Mouse (Mus musculus) liver, embryonic 16.5 days (tissue): ENCODE data around the gene Tanc1. TPM values are rescaled to one million over a fixed set of nuclear protein-coding genes. Genes with fewer than 3 reads are reported as not detected.
A peak's percentile ranks its signal among the peaks of the same experiment; 100 is the strongest.

Source experiments
- ATAC-seq: fragments of 200-750 bp; cut with Nextera tagmentation; 2 replicates; pipeline ENCODE4 v1.8.0; 2017; ENCODE audit warnings: low read depth, mild to moderate bottlenecking, moderate number of reproducible peaks, moderate library complexity
- H3K27ac ChIP-seq: fragments of 300-500 bp; sonication (generic); 2 replicates; pipeline ENCODE4 v1.5.1; 2014; ENCODE audit warnings: mild to moderate bottlenecking, low read length
- H3K27me3 ChIP-seq: fragments of 300-500 bp; sonication (generic); 2 replicates; pipeline ENCODE4 v1.6.1; 2014; ENCODE audit warnings: low read depth, low read length, mixed read lengths; ENCODE audit not compliant: control insufficient read depth, insufficient read depth
- H3K36me3 ChIP-seq: fragments of 300-500 bp; sonication (generic); 2 replicates; pipeline ENCODE4 v1.6.1; 2014; ENCODE audit warnings: mild to moderate bottlenecking; ENCODE audit not compliant: control insufficient read depth, insufficient read depth
- H3K4me1 ChIP-seq: fragments of 300-500 bp; sonication (generic); 2 replicates; pipeline ENCODE4 v1.6.1; 2014; ENCODE audit warnings: low read depth, low read length, mixed read lengths; ENCODE audit not compliant: control insufficient read depth
- H3K4me2 ChIP-seq: fragments of 300-500 bp; sonication (generic); 2 replicates; pipeline ENCODE4 v1.6.1; 2014; ENCODE audit warnings: low read depth, low read length, mixed read lengths
- H3K4me3 ChIP-seq: fragments of 300-500 bp; sonication (generic); 2 replicates; pipeline ENCODE4 v1.5.1; 2014; ENCODE audit warnings: low read depth, mild to moderate bottlenecking, low read length
- H3K9ac ChIP-seq: fragments of 300-500 bp; sonication (generic); 2 replicates; pipeline ENCODE4 v1.6.1; 2014; ENCODE audit warnings: low read depth, low read length
- H3K9me3 ChIP-seq: fragments of 300-500 bp; sonication (generic); replicated peaks from 2 replicates; pipeline ENCODE4 v1.6.1; 2016; ENCODE audit warnings: low read length; ENCODE audit not compliant: control insufficient read depth
- WGBS: fragments of 180-500 bp; shearing (Covaris S2); extraction: QIAGEN DNeasy Blood & Tissue Kit; methylation state at CpG from one replicate; pipeline ENCODE4 v1.1.7; 2014; ENCODE audit not compliant: insufficient replicate concordance; 5-methylcytosine and 5-hydroxymethylcytosine counted together
- polyA plus RNA-seq: library from polyadenylated mRNA; unstranded; fragments of >200 nt; fragmentation: Nextera tagmentation; extraction: Ambion mirVana; gene quantifications from 2 replicates; pipeline ENCODE4 v1.2.1, GENCODE M21; 2015

The Tanc1 gene
- polyA plus RNA-seq, 1 experiment from 2014 or later: 3.9 TPM

DNA sequence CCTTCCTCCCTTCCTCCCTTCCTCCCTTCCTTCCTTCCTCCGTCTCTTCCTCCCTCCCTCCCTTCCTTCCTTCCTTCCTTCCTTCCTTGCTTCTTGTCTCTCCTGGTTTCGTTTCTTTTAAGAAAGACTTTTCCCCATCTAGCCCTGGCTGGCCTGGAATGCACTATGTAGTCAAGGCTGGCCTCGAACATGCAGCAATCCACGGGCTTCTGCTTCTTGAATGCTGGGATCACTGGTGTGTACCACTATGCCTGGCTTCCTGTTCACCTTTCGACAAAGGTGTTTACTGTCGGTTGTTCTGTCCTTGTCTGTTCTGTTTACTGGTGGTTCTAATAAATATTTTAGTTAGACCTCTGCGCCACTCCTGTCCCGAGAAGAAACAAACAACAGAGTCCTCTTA is 10.4 kb upstream of the Tanc1 start:
- Histone ChIP-seq H3K9ac (no peak overlapping the region), H3K27ac (no peak overlapping the region), H3K4me3 (no peak overlapping the region), H3K4me2 (no peak overlapping the region), H3K27me3 (no peaks in the 10 kb centered on the region), H3K9me3 (no peaks in the 10 kb centered on the region), H3K4me1 (no peaks in the 10 kb centered on the region; the same call in none of the 2 replicates), H3K36me3 (no peaks in the 10 kb centered on the region)
- ATAC-seq: no peak
- WGBS: 64% methylated on average over 8 of the region's 8 CpGs

DNA sequence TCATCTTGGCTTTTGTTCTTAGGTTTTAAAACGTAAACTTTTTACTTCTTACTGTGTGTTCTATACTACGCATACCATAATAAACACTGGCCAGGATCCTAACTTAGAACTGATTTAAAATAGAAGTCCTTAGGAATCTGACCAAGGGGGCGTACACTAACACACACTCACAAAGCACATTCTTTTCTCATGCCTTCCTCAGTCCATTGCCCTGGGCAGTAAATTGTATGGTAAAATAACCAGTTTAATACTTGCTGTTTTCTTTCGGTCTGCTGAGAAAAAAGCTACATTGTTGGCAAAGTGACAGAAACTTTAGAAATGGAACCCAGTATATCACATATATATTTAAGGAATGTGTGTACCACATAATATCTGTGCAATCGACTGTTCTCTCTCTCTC is 2.9 kb upstream of the Tanc1 start:
- H3K4me2 ChIP-seq: no peak overlapping the region
- peaks cover 34% of the 10 kb centered on the region for H3K27me3 ChIP-seq
- no peak overlapping the region for H3K27ac ChIP-seq
- no peak overlapping the region for H3K9ac ChIP-seq
- ATAC-seq: no peak
- no peaks in the 10 kb centered on the region for H3K36me3 ChIP-seq
- no peak overlapping the region for H3K4me3 ChIP-seq
- 65% methylated on average over 5 of the region's 5 CpGs for WGBS
- H3K4me1 ChIP-seq: no peaks in the 10 kb centered on the region
- H3K9me3 ChIP-seq: no peaks in the 10 kb centered on the region

GRCm38 (mm10) chr2:59611216-59611810 is 529 bp upstream of the Tanc1 start:
- no peaks in the 10 kb centered on the region for H3K9me3 ChIP-seq
- peak overlapping the region; percentile 63 for H3K4me2 ChIP-seq
- no peak for ATAC-seq
- WGBS: 3% methylated on average over 14 of the region's 14 CpGs
- H3K27me3 ChIP-seq: peaks cover 36% of the 10 kb centered on the region
- peak overlapping the region; percentile 71 for H3K4me3 ChIP-seq
- H3K9ac ChIP-seq: peak overlapping the region; percentile 49
- peak overlapping the region; percentile 58; the same call in 1 of the 2 replicates for H3K27ac ChIP-seq
- no peaks in the 10 kb centered on the region for H3K36me3 ChIP-seq
- no peaks in the 10 kb centered on the region for H3K4me1 ChIP-seq

- Histone ChIP-seq H3K4me1 (no peaks in the 10 kb centered on the region), H3K36me3 (no peaks in the 10 kb centered on the region), H3K9ac (peak overlapping the region; percentile 61), H3K27ac (no peak overlapping the region), H3K9me3 (no peaks in the 10 kb centered on the region), H3K27me3 (peaks cover 36% of the 10 kb centered on the region), H3K4me2 (peak overlapping the region; percentile 63), H3K4me3 (peak overlapping the region; percentile 71)
- under 1% methylated on average over 33 of the region's 33 CpGs for WGBS
- no peak for ATAC-seq
Measured at GRCm38 (mm10) chr2:59612733-59613473, 1.1 kb downstream of the Tanc1 start.

DNA sequence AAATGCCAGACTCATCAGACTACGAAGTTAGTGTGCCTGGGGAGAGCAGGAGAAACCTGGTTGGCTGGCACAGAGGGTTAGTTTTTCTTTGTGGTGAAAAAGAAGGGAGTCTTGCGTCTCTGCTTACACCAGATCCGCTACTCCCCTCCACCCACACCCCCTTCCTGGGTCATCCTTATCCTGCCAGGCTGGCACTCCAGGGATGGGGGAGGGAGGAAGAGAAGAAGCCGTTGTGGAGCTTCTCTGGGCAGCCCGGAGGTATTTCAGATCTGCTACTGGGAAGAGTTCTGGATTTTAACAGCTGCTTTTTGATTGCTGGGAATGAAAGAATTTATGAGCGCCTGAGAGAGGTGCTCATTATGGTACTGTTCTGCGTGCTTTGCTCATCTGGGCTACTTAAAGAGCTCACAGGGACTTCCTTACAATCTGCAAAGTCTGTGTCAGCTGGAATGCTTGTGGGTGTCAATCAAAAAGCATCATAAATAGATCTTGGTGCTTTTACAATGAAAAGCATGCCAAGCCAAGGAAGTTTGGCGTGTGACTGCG is 1.7 kb downstream of the Tanc1 start:
- H3K4me2 ChIP-seq: peak overlapping the region; percentile 63
- H3K9me3 ChIP-seq: no peaks in the 10 kb centered on the region
- WGBS: 17% methylated on average over 9 of the region's 9 CpGs
- H3K27me3 ChIP-seq: peaks cover 36% of the 10 kb centered on the region
- H3K27ac ChIP-seq: no peak overlapping the region
- no peaks in the 10 kb centered on the region for H3K4me1 ChIP-seq
- H3K4me3 ChIP-seq: peak overlapping the region; percentile 71
- no peak for ATAC-seq
- H3K36me3 ChIP-seq: no peaks in the 10 kb centered on the region
- peak overlapping the region; percentile 55 for H3K9ac ChIP-seq

GRCm38 (mm10) chr2:59616890-59617289 is 5.0 kb downstream of the Tanc1 start:
- Histone ChIP-seq H3K4me1 (no peaks in the 10 kb centered on the region), H3K27me3 (peaks cover 23% of the 10 kb centered on the region), H3K9me3 (no peaks in the 10 kb centered on the region), H3K4me3 (no peak overlapping the region), H3K4me2 (no peak overlapping the region), H3K27ac (no peak overlapping the region), H3K36me3 (no peaks in the 10 kb centered on the region), H3K9ac (no peak overlapping the region)
- WGBS: 43% methylated on average over 2 of the region's 2 CpGs
- no peak for ATAC-seq

DNA sequence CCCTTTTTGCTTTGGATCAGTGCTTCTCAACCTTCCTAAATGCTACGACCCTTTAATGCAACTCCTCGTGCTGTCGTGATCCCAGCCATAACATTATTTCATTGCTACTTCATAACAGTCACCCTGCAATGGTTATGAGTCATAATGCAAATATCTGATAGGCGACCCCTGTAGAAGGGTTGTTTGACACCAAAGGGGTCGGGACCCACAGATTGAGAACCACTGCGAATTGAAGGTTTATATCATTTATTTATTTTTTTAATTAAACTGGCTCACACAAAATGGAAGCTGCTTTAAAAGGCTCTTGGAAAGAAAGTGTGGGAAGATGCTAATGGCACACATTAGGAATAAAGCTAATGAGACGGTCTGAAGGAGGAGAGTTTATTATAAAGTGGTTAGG is 7.2 kb downstream of the Tanc1 start:
- Histone ChIP-seq H3K9ac (no peak overlapping the region), H3K9me3 (no peaks in the 10 kb centered on the region), H3K4me2 (no peak overlapping the region), H3K27me3 (peaks cover 2% of the 10 kb centered on the region), H3K4me1 (no peaks in the 10 kb centered on the region), H3K36me3 (no peaks in the 10 kb centered on the region), H3K27ac (no peak overlapping the region), H3K4me3 (no peak overlapping the region)
- WGBS: 67% methylated on average over 7 of the region's 7 CpGs
- ATAC-seq: no peak

GRCm38 (mm10) chr2:59620601-59621000 is 8.8 kb downstream of the Tanc1 start:
- no peak overlapping the region for H3K4me2 ChIP-seq
- H3K4me3 ChIP-seq: no peak overlapping the region
- no peak overlapping the region for H3K9ac ChIP-seq
- no peaks in the 10 kb centered on the region for H3K36me3 ChIP-seq
- H3K9me3 ChIP-seq: no peaks in the 10 kb centered on the region
- no peaks in the 10 kb centered on the region for H3K27me3 ChIP-seq
- no peak for ATAC-seq
- WGBS: 60% methylated on average over 5 of the region's 5 CpGs
- no peak overlapping the region for H3K27ac ChIP-seq
- no peaks in the 10 kb centered on the region for H3K4me1 ChIP-seq

- 37% methylated on average over 6 of the region's 6 CpGs for WGBS
- Histone ChIP-seq H3K4me3 (no peak overlapping the region), H3K4me1 (no peaks in the 10 kb centered on the region; the same call in 1 of the 2 replicates), H3K4me2 (no peak overlapping the region), H3K36me3 (no peaks in the 10 kb centered on the region), H3K9me3 (no peaks in the 10 kb centered on the region), H3K27ac (no peak overlapping the region), H3K27me3 (no peaks in the 10 kb centered on the region), H3K9ac (no peak overlapping the region)
- ATAC-seq: peak; percentile 35; the same call in 1 of the 2 replicates
Measured at GRCm38 (mm10) chr2:59622514-59623139, 10.8 kb downstream of the Tanc1 start.
